Mouse (Mus musculus) heart, postnatal 0 days (tissue): ENCODE measurements at regions not wholly inside any gene's neighbourhood (a gene's known extent, or its start where the extent isn't known, plus 50 kb on each side); places are given as distances from the start of the nearest gene placed in this dataset.

ENCODE experiments used
- CTCF ChIP-seq: IDR thresholded peaks from 2 replicates; pipeline ENCODE4 v1.5.1; 2016; ENCODE audit warnings: antibody characterized with exemption, control low read depth, low read depth
- EP300 ChIP-seq: IDR thresholded peaks from 2 replicates; pipeline ENCODE4 v1.6.1; 2016; ENCODE audit warnings: antibody characterized with exemption, low read depth

- no peak for TF ChIP-seq EP300
- TF ChIP-seq CTCF: no peak
These were observed 74.5 kb upstream of the Cd93 start for GRCm38 (mm10) chr2:148517906-148518305.
